Mouse (Mus musculus) spleen, adult 2 months (tissue): ENCODE data around the gene Med9. TPM values are rescaled to one million over a fixed set of nuclear protein-coding genes. Genes with fewer than 3 reads are reported as not detected.

Source experiments
- DNase-seq, 2 experiments: peaks; one replicate each; pipeline versions ENCODE4 v3.0.0 to v3.0.0-alpha.2; 2012 to 2021; ENCODE audit warnings: low spot score in 2 of 2, low read depth in 1 of 2
- H3K27ac ChIP-seq: fragments of 200-500 bp; 2 replicates; pipeline ENCODE4 v1.5.1; 2012; ENCODE audit warnings: low read length, inconsistent platforms; ENCODE audit not compliant: insufficient read depth
- H3K27me3 ChIP-seq: fragments of 200-500 bp; 2 replicates; pipeline ENCODE4 v1.6.1; 2012; ENCODE audit warnings: mild to moderate bottlenecking, moderate library complexity, low read length, inconsistent platforms; ENCODE audit not compliant: control insufficient read depth, insufficient read depth
- H3K36me3 ChIP-seq: fragments of 200-500 bp; 2 replicates; pipeline ENCODE4 v1.6.1; 2012; ENCODE audit warnings: mild to moderate bottlenecking, low read length, inconsistent platforms; ENCODE audit not compliant: control insufficient read depth, insufficient read depth
- H3K4me1 ChIP-seq: fragments of 200-500 bp; 2 replicates; pipeline ENCODE4 v1.6.1; 2011; ENCODE audit warnings: inconsistent platforms; ENCODE audit not compliant: control insufficient read depth, insufficient read depth, insufficient read length
- H3K4me3 ChIP-seq: fragments of 200-500 bp; 2 replicates; pipeline ENCODE4 v1.5.1; 2011; ENCODE audit warnings: mild to moderate bottlenecking, inconsistent platforms; ENCODE audit not compliant: insufficient read depth, insufficient read length; ENCODE audit errors: extremely low read depth
- CTCF ChIP-seq: fragments of 200-500 bp; IDR thresholded peaks from 2 replicates; pipeline ENCODE4 v1.5.1; 2011; ENCODE audit warnings: mild to moderate bottlenecking, inconsistent platforms; ENCODE audit not compliant: insufficient read depth, insufficient read length, insufficient replicate concordance; ENCODE audit errors: extremely low read depth
- POLR2A ChIP-seq: fragments of 200-500 bp; IDR thresholded peaks from 2 replicates; pipeline ENCODE4 v1.6.1; 2011; ENCODE audit warnings: low read depth, low read length, inconsistent platforms
- WGBS: fragments of 180-500 bp; shearing (Covaris S2); methylation state at CpG from one replicate; pipeline ENCODE4 v1.1.7; 2018; 5-methylcytosine and 5-hydroxymethylcytosine counted together
- polyA plus RNA-seq: library from polyadenylated mRNA; depleted of rRNA; stranded (reverse); fragments of >200 nt; gene quantifications from 2 replicates; pipeline ENCODE4 v1.2.3, GENCODE M21; 2012

Med9 gene
- polyA plus RNA-seq, 1 experiment, result 8.0 TPM

GRCm38 (mm10) chr11:59948401-59948767, 378 bp downstream of the Med9 start:
- Histone ChIP-seq H3K27ac (no peak overlapping the region), H3K27me3 (no peaks in the 10 kb centered on the region), H3K4me3 (peak overlapping the region; percentile 79), H3K4me1 (no peaks in the 10 kb centered on the region; the same call in 1 of the 2 replicates), H3K36me3 (no peaks in the 10 kb centered on the region)
- 2% methylated on average over 16 of the region's 16 CpGs for WGBS
- TF ChIP-seq POLR2A (no peak), CTCF (no peak)
- DNase-seq, result no peak

- no peak overlapping the region for H3K27ac ChIP-seq
- no peak for TF ChIP-seq CTCF
- TF ChIP-seq POLR2A, result no peak
- 94% methylated on average over 14 of the region's 14 CpGs for WGBS
- no peak overlapping the region for H3K4me3 ChIP-seq
- no peaks in the 10 kb centered on the region for H3K27me3 ChIP-seq
- no peak for DNase-seq
- H3K36me3 ChIP-seq, result no peaks in the 10 kb centered on the region
- H3K4me1 ChIP-seq, result no peaks in the 10 kb centered on the region; the same call in 1 of the 2 replicates
Observed at GRCm38 (mm10) chr11:59952892-59953291, 4.9 kb downstream of the Med9 start.

- no peak for DNase-seq
- no peak overlapping the region for H3K4me3 ChIP-seq
- no peak overlapping the region for H3K27ac ChIP-seq
- 95% methylated on average over 6 of the region's 6 CpGs for WGBS
- H3K36me3 ChIP-seq, result peaks cover 1% of the 10 kb centered on the region; the same call in 1 of the 2 replicates
- no peaks in the 10 kb centered on the region for H3K27me3 ChIP-seq
- H3K4me1 ChIP-seq, result peaks cover 3% of the 10 kb centered on the region; the same call in 1 of the 2 replicates
- TF ChIP-seq CTCF, result no peak
- TF ChIP-seq POLR2A, result no peak
Observed at GRCm38 (mm10) chr11:59956749-59957148, 8.7 kb downstream of the Med9 start.

GRCm38 (mm10) chr11:59959453-59959852, 11.4 kb downstream of the Med9 start:
- WGBS, result 86% methylated on average over 4 of the region's 4 CpGs

GRCm38 (mm10) chr11:59960476-59961337, 12.7 kb downstream of the Med9 start:
- DNase-seq, result no peak
- Histone ChIP-seq H3K4me1 (peaks cover 3% of the 10 kb centered on the region; the same call in 1 of the 2 replicates), H3K27me3 (no peaks in the 10 kb centered on the region), H3K27ac (no peak overlapping the region), H3K4me3 (no peak overlapping the region), H3K36me3 (peaks cover 1% of the 10 kb centered on the region; the same call in 1 of the 2 replicates)
- WGBS, result 78% methylated on average over 20 of the region's 20 CpGs
- no peak for TF ChIP-seq POLR2A

More at GRCm38 (mm10) chr11:59959453-59959852, 11.4 kb downstream of the Med9 start:
- H3K36me3 ChIP-seq, result peaks cover 1% of the 10 kb centered on the region; the same call in 1 of the 2 replicates
- peaks cover 3% of the 10 kb centered on the region; the same call in 1 of the 2 replicates for H3K4me1 ChIP-seq
- H3K4me3 ChIP-seq, result no peak overlapping the region
- no peaks in the 10 kb centered on the region for H3K27me3 ChIP-seq
- no peak for DNase-seq
- TF ChIP-seq CTCF, result no peak
- no peak for TF ChIP-seq POLR2A
- H3K27ac ChIP-seq, result no peak overlapping the region

GRCm38 (mm10) chr11:59961338-59961875, 13.4 kb downstream of the Med9 start:
- Histone ChIP-seq H3K27me3 (no peaks in the 10 kb centered on the region), H3K4me3 (no peak overlapping the region), H3K27ac (no peak overlapping the region), H3K36me3 (peaks cover 1% of the 10 kb centered on the region; the same call in 1 of the 2 replicates), H3K4me1 (peaks cover 3% of the 10 kb centered on the region; the same call in 1 of the 2 replicates)
- no peak for DNase-seq
- WGBS, result 91% methylated on average over 9 of the region's 9 CpGs
- TF ChIP-seq POLR2A (no peak), CTCF (no peak)
